Mouse (Mus musculus): ENCODE data around the gene Taf5l. TPM values are rescaled to one million over a fixed set of nuclear protein-coding genes. Genes with fewer than 3 reads are reported as not detected.
A peak's percentile ranks its signal among the peaks of the same experiment; 100 is the strongest.

Taf5l gene
- polyA plus RNA-seq (2012; rRNA removed) = 18.9 TPM in 2 replicates

DNA sequence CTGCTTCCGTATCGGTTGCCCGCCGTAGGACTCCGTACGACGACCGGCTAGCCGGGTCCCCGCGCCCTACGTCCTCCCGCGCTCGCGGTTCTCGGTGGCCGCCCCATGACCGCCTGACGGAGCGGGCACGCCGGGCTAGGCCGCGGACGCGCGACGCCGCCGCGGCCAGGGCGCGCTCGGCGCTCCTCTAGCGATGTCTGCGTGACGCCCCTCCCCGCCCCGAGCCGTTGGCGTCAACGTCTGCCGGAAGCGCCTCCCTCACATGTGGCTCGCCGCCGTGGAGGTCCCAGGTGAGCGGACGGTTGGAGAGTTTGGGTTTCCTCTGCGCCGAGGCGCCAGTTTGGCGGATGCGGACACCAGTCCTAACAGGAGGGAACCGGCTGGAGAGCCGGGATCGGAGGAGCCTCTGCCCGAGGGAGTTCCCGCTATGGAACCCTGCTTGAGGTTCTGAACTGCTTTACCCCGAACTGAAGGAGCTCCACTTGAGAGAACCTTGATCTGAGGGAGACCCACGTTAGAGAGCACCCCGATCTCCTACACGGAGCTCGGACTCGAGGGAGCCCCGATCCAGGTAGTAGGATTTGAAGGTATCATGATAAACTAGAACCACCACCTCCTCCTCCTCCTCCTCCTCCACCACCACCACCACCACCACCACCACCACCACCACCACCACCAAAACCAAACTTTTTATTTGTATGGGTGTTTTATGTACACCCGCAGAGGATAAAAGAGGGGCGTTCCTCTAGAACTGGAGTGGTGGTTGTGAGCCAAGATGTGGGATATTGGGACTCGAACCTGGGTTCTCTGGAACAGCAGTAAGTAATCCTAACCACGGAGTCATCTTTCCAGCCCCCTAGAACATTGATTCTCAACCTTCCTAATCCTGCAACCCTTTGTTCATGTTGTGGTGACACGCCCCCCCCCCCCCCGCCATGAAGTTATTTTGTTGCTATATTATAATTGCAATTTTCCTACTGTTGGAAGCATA, at the start of gene Taf5l, which contains the start of gene Urb2:
Gene Taf5l, minus strand, starts transcription at position 161 of the 991 bp plus-strand sequence.
Gene Urb2, plus strand, starts transcription at position 272 of the 991 bp plus-strand sequence.
- TF ChIP-seq POLR2A (IDR thresholded peaks at IDR 0.05; ENCODE audit: borderline replicate concordance, insufficient read depth, low read length) = peak; percentile 80
- TF ChIP-seq CTCF (IDR thresholded peaks at IDR 0.05; ENCODE audit: borderline replicate concordance, insufficient read depth, low read depth, low read length) = no peak
- DNase-seq = peak; percentile 95 to 97
- under 1% methylated on average over 74 of the region's 74 CpGs for WGBS

DNA sequence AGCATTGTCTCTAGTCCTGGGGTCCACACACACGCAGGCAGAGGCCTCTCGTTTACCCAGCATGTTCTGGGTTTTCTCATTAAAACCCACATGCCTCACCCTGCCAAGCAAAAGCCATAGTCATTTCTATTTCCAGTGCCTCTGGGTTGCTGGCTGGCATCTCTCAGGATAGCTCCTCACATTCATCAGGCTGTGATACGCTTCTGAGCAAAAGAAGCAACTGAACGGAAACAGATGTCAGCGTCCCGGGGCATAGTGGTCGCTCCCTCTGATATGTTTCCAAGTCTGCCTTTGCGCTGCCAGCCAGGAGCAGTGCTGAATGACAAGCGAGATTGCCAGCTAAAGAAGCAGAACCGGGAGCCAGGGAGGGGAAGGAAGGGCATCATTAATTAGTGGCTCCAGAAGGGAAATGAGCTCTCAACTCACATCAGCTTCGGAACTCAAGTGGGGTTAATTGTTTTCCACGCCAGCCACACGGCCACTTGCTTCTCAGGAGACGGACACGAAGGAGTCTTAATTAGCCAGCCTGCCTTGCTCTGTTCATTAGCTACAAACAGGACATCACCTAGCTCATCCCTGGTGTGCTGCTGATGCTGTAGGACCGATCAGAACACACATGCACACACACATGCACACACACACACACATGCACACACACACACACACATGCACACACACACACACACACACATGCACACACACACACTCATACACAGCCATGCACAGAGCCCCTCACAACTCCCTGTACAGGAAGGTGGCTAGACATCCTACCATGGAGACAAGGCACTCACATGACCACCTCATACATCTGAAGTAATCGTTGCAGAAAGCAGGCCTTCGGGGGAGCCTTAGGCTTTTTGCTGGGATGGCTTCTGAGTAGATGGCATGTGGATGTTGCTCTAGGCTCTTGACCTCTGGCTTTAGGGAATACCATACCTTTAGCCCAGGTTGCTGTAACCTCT, 49.4 kb upstream of the Taf5l start:
- DNase-seq = peak; percentile 13 to 20
- no peaks in the 10 kb centered on the region for H3K27me3 ChIP-seq (ENCODE audit: control insufficient read depth, insufficient read depth, low read length)
- H3K27ac ChIP-seq (ENCODE audit: insufficient read depth, low read length) = no peak overlapping the region
- WGBS = 13% methylated on average over 18 of the region's 18 CpGs
- no peak overlapping the region for H3K4me3 ChIP-seq (replicated peaks; ENCODE audit: insufficient read depth, low read depth, low read length)
- H3K4me1 ChIP-seq (ENCODE audit: control insufficient read depth, insufficient read depth, low read length) = peaks cover 5% of the 10 kb centered on the region; the same call in 1 of the 2 replicates
- TF ChIP-seq POLR2A (IDR thresholded peaks at IDR 0.05; ENCODE audit: borderline replicate concordance, insufficient read depth, low read length) = no peak
- TF ChIP-seq CTCF (IDR thresholded peaks at IDR 0.05; ENCODE audit: borderline replicate concordance, insufficient read depth, low read depth, low read length) = no peak

More for the DNA sequence above, at the start of gene Taf5l, which contains the start of gene Urb2:
- Histone ChIP-seq H3K4me3 (replicated peaks; ENCODE audit: insufficient read depth, low read depth, low read length) (peak within 1 kb of the TSS; percentile 74), H3K27ac (ENCODE audit: insufficient read depth, low read length) (peak within 1 kb of the TSS; percentile 96), H3K4me1 (ENCODE audit: control insufficient read depth, insufficient read depth, low read length) (peaks cover 6% of the 10 kb centered on the region), H3K27me3 (ENCODE audit: control insufficient read depth, insufficient read depth, low read length) (no peaks in the 10 kb centered on the region)

DNA sequence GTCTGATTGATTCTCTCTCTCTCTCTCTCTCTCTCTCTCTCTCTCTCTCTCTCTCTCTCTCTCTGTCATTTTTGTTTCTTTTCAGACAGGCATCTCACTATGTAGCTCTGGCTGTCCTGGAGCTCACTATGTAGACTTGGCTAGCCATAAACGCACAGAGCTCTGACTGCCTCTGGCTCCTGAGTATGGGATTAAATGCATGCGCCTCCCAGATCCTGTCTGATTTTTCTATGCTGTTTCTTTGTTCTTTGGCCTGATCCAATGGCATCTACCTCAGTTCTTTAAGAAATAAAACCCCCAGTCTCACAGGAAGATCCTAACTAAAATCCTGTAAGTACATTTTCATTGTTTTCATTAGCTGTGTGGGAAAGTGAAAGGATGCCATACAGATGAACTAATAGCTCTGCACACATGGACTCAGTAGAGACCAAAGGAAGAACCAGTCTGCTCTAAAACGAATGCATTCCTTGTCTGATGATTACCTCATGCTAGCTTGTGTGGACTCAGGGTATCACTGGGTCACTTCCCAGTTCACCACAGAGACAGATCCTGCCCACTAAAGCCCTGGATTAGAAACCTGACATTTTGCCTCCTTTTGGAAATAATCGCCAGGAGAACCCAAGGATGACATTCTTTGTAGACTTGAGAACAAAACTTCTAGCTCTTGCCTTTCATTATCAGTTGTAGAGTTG, 46.0 kb upstream of the Taf5l start:
- Histone ChIP-seq H3K27me3 (ENCODE audit: control insufficient read depth, insufficient read depth, low read length) (no peaks in the 10 kb centered on the region), H3K27ac (ENCODE audit: insufficient read depth, low read length) (no peak overlapping the region), H3K4me3 (replicated peaks; ENCODE audit: insufficient read depth, low read depth, low read length) (no peak overlapping the region), H3K4me1 (ENCODE audit: control insufficient read depth, insufficient read depth, low read length) (peaks cover 5% of the 10 kb centered on the region; the same call in 1 of the 2 replicates)
- DNase-seq = no peak
- 79% methylated on average over 4 of the region's 4 CpGs for WGBS
- TF ChIP-seq CTCF (IDR thresholded peaks at IDR 0.05; ENCODE audit: borderline replicate concordance, insufficient read depth, low read depth, low read length) (no peak), POLR2A (IDR thresholded peaks at IDR 0.05; ENCODE audit: borderline replicate concordance, insufficient read depth, low read length) (no peak)

DNA sequence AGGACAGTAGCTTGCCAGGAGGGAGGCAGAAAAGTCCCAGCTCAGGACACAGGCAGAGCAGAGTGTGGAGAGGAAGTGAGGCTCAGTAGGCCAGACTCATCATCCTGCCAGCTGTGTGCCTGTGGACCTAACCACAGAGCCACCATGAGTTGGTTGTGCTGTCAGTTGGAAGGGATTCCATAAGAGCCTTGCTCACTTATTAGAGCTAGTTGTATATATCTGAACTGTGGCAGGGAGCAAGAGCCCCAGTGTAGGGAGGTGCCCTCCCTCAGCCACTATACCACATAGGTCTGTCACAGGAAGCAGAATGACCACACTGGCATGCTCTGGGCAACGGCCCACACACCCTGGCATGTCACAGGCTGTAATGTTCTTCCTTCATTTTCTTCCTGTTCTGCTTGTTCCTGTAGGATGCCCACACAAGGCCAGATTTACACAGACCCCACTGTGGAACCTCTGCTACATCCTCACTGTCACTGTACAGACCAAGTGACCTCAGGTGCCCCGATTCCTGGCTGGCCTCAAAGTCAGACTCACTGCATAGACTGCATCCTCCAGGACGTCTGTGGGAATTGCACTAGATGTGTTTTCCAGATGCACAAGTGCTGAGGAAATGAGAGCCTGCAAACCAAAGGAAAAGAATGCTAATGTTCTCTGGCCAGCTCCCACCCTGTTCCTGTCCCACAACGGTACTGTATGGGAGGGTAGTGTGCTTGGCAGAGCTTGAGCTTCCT, 45.3 kb upstream of the Taf5l start:
- no peak overlapping the region for H3K4me3 ChIP-seq (replicated peaks; ENCODE audit: insufficient read depth, low read depth, low read length)
- 62% methylated on average over 4 of the region's 4 CpGs for WGBS

DNA sequence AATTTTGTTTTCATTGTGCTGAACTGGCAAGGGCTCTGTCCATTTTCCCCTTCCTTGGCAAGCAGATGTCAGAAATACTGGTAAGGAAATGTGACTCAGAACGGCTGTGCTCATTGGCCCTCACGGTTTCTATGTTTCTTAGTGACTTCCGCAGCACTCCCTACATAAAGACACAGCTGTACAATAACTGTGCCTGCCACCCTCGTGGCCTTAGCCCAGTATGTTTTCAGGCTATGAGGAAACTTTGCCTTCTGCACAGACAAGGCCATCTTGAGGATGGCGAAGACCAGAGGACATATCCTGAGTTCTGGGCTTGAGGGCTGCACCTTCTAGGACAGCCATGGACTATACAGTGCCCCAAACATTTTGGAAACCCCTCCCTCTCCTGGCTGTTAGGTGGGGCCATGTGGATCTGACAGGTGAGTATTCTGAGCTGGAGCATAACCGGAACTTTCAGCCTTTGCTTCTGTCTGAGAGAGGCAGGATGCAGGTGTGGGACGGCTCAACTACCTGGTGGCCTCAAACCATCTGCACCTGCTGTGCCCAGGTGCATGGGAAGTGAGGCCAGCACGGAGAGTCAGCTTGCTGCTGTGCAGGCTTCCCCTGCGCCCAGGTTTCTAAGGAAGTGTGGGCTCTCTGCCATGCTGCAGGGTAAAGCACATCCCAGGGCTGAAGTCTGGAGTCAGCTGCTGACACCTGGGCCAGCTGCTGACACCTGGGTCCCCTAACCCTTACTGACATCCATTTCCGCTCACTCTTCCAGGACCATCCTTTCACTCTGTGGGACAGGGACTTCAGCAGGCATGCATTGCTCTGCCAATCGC, 35.8 kb upstream of the Taf5l start:
- TF ChIP-seq CTCF (IDR thresholded peaks at IDR 0.05; ENCODE audit: borderline replicate concordance, insufficient read depth, low read depth, low read length) (no peak), POLR2A (IDR thresholded peaks at IDR 0.05; ENCODE audit: borderline replicate concordance, insufficient read depth, low read length) (no peak)
- Histone ChIP-seq H3K4me3 (replicated peaks; ENCODE audit: insufficient read depth, low read depth, low read length) (no peak overlapping the region), H3K4me1 (ENCODE audit: control insufficient read depth, insufficient read depth, low read length) (no peaks in the 10 kb centered on the region), H3K27ac (ENCODE audit: insufficient read depth, low read length) (no peak overlapping the region), H3K27me3 (ENCODE audit: control insufficient read depth, insufficient read depth, low read length) (no peaks in the 10 kb centered on the region)
- no peak for DNase-seq
- 76% methylated on average over 11 of the region's 11 CpGs for WGBS

More for the DNA sequence above, 45.3 kb upstream of the Taf5l start:
- no peak for DNase-seq
- H3K4me1 ChIP-seq (ENCODE audit: control insufficient read depth, insufficient read depth, low read length) = peaks cover 5% of the 10 kb centered on the region; the same call in 1 of the 2 replicates
- TF ChIP-seq CTCF (IDR thresholded peaks at IDR 0.05; ENCODE audit: borderline replicate concordance, insufficient read depth, low read depth, low read length) = no peak
- TF ChIP-seq POLR2A (IDR thresholded peaks at IDR 0.05; ENCODE audit: borderline replicate concordance, insufficient read depth, low read length) = no peak
- H3K27me3 ChIP-seq (ENCODE audit: control insufficient read depth, insufficient read depth, low read length) = no peaks in the 10 kb centered on the region
- H3K27ac ChIP-seq (ENCODE audit: insufficient read depth, low read length) = no peak overlapping the region

DNA sequence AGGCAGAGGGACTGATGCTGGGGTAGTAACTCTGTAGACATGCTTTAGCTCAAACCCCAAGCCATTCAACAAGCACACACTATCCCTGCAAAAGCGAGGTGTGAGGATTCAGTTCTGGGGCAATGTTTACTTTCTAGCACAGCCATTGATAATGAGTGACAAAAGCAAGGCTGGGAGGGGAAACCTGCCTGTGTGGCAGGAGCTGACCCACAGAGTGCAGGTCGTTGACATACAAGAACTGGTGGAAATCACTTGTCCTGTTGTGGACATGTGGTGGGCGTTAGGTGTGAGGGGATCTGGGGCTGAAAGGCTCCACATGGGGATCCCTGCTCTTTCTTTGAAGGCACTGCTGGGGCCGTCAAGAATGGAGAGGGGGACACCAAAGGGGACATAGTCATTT, 31.4 kb upstream of the Taf5l start:
- no peak overlapping the region for H3K27ac ChIP-seq (ENCODE audit: insufficient read depth, low read length)
- no peak overlapping the region for H3K4me3 ChIP-seq (replicated peaks; ENCODE audit: insufficient read depth, low read depth, low read length)
- H3K27me3 ChIP-seq (ENCODE audit: control insufficient read depth, insufficient read depth, low read length) = no peaks in the 10 kb centered on the region
- WGBS = 76% methylated on average over 4 of the region's 4 CpGs
- no peaks in the 10 kb centered on the region for H3K4me1 ChIP-seq (ENCODE audit: control insufficient read depth, insufficient read depth, low read length)
- TF ChIP-seq POLR2A (IDR thresholded peaks at IDR 0.05; ENCODE audit: borderline replicate concordance, insufficient read depth, low read length) (no peak), CTCF (IDR thresholded peaks at IDR 0.05; ENCODE audit: borderline replicate concordance, insufficient read depth, low read depth, low read length) (no peak)
- DNase-seq = no peak
